Mouse (Mus musculus) gastrocnemius, adult 8-10 months (tissue): Measurements from ENCODE around the gene Mrtfa. TPM values are rescaled to one million over a fixed set of nuclear protein-coding genes. Genes with fewer than 3 reads are reported as not detected.
A peak's percentile ranks its signal among the peaks of the same experiment; 100 is the strongest.

Experiments used
- DNase-seq, 2 experiments: peaks; one replicate each; pipeline ENCODE4 v3.0.0; 2022; ENCODE audit warnings: low spot score in 2 of 2
- total RNA-seq, 4 experiments: library from RNA; stranded (reverse); gene quantifications; 2 replicates each; pipeline ENCODE4 v1.2.4; 2022

The Mrtfa gene
- total RNA-seq, 4 experiments from 2014 or later, result 13.8 to 23.9 (median 17.8) TPM

GRCm38 (mm10) chr15:81103500-81103899 lies 87.1 kb downstream of the Mrtfa start:
- no peak for DNase-seq

GRCm38 (mm10) chr15:81102274-81102879 lies 88.2 kb downstream of the Mrtfa start:
- no peak for DNase-seq

GRCm38 (mm10) chr15:81101316-81101715 lies 89.2 kb downstream of the Mrtfa start:
- no peak for DNase-seq

- DNase-seq, result no peak
Observed at GRCm38 (mm10) chr15:81099269-81099668, 91.3 kb downstream of the Mrtfa start.

GRCm38 (mm10) chr15:81098689-81099088 lies 91.9 kb downstream of the Mrtfa start:
- no peak for DNase-seq

GRCm38 (mm10) chr15:81097896-81098295 lies 92.7 kb downstream of the Mrtfa start:
- no peak for DNase-seq

GRCm38 (mm10) chr15:81097456-81097855 lies 93.1 kb downstream of the Mrtfa start:
- no peak for DNase-seq

- no peak for DNase-seq
Observed at GRCm38 (mm10) chr15:81096329-81097055, 94.1 kb downstream of the Mrtfa start.

- DNase-seq, result no peak
Observed at GRCm38 (mm10) chr15:81093032-81093431, 97.5 kb downstream of the Mrtfa start.

- no peak for DNase-seq
Observed at GRCm38 (mm10) chr15:81091718-81092117, 98.8 kb downstream of the Mrtfa start.

GRCm38 (mm10) chr15:81087529-81087928 lies 103.0 kb downstream of the Mrtfa start:
- no peak for DNase-seq

- peak; percentile 37 to 52 for DNase-seq
Observed at GRCm38 (mm10) chr15:81086644-81087480, 103.7 kb downstream of the Mrtfa start.

- DNase-seq, result no peak
Observed at GRCm38 (mm10) chr15:81083826-81084225, 106.7 kb downstream of the Mrtfa start.

GRCm38 (mm10) chr15:81083281-81083680 lies 107.3 kb downstream of the Mrtfa start:
- no peak for DNase-seq

GRCm38 (mm10) chr15:81081216-81081615 lies 109.3 kb downstream of the Mrtfa start:
- DNase-seq, result no peak

GRCm38 (mm10) chr15:81080405-81080804 lies 110.2 kb downstream of the Mrtfa start:
- DNase-seq, result no peak

- no peak for DNase-seq
Observed at GRCm38 (mm10) chr15:81079255-81079654, 111.3 kb downstream of the Mrtfa start.

- no peak for DNase-seq
Observed at GRCm38 (mm10) chr15:81077551-81077950, 113.0 kb downstream of the Mrtfa start.

- DNase-seq, result no peak
Observed at GRCm38 (mm10) chr15:81074543-81074942, 116.0 kb downstream of the Mrtfa start.

GRCm38 (mm10) chr15:81073751-81074150 lies 116.8 kb downstream of the Mrtfa start:
- DNase-seq, result no peak

- DNase-seq, result no peak
Observed at GRCm38 (mm10) chr15:81072748-81073147, 117.8 kb downstream of the Mrtfa start.

GRCm38 (mm10) chr15:81070470-81070869 lies 120.1 kb downstream of the Mrtfa start:
- no peak for DNase-seq
